Mouse (Mus musculus): ENCODE results near the gene Xrcc4. TPM values are rescaled to one million over a fixed set of nuclear protein-coding genes. Genes with fewer than 3 reads are reported as not detected.

Xrcc4 gene
- polyA plus RNA-seq, 1 experiment, result 6.0 TPM

DNA sequence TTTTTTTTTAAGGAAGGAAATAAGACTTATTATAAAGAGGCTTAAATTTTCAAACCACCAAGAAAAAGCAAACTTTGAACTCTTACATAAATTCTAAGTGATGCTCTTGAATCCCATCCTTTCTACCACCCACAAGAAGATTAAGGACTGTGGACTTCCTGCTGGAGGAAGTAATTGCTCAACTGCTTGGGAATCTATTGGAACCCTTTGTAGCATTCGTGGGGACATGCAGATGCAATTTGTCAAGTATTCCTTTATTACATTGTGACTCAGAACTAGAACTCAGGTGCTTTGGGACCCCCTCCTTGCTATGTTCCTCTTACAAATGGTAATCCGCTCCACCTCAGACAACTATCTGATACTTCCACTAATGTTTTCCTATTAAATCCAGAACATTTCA lies 351.1 kb downstream of the Xrcc4 start:
- Histone ChIP-seq H3K27me3 (ENCODE audit: control insufficient read depth, insufficient read depth, insufficient read length) (no peaks in the 10 kb centered on the region), H3K36me3 (ENCODE audit: control insufficient read depth, insufficient read depth) (no peaks in the 10 kb centered on the region), H3ac (ENCODE audit: control insufficient read depth, insufficient read length, low read depth) (no peak overlapping the region), H3K79me2 (ENCODE audit: control insufficient read depth, insufficient read depth) (peaks cover 59% of the 10 kb centered on the region), H3K79me3 (ENCODE audit: low read depth) (peaks cover 28% of the 10 kb centered on the region), H3K4me3 (ENCODE audit: insufficient read depth, poor library complexity, severe bottlenecking) (no peak overlapping the region)
- TF ChIP-seq MAX (IDR thresholded peaks at IDR 0.05) (no peak), CEBPB (IDR thresholded peaks at IDR 0.05; ENCODE audit: low read depth) (peak; percentile 57), MYOD1 (IDR thresholded peaks at IDR 0.05; ENCODE audit: control insufficient read depth, insufficient read length, low read depth) (no peak), FOSL1 (IDR thresholded peaks at IDR 0.05; ENCODE audit: insufficient read depth, low read length, poor library complexity, severe bottlenecking) (no peak), MYOG (IDR thresholded peaks at IDR 0.05; ENCODE audit: control insufficient read depth, extremely low read depth, insufficient read length) (no peak), CTCF (IDR thresholded peaks at IDR 0.05; ENCODE audit: control insufficient read depth, insufficient read depth, insufficient read length) (no peak)

DNA sequence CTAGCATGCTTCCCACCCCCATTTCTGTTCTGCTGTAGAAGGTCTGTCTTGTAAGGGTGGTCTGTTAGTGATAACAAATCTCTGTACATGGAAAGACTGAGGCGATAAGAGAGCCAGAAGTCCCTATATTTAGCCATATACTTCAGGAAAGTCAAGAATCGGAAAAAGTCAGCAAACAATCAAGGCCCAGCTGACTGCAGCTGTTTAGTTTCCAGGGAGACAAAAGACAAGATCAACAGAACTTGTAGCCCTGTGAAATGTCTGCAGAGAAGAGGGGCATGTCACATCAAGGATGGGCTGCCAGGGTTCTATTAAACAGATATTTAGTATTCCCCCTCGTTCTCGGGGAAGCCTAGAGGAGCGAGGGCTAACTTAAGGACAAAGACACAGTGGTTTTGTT lies 354.3 kb downstream of the Xrcc4 start:
- peaks cover 66% of the 10 kb centered on the region for H3K79me2 ChIP-seq (ENCODE audit: control insufficient read depth, insufficient read depth)
- H3ac ChIP-seq (ENCODE audit: control insufficient read depth, insufficient read length, low read depth), result no peak overlapping the region

DNA sequence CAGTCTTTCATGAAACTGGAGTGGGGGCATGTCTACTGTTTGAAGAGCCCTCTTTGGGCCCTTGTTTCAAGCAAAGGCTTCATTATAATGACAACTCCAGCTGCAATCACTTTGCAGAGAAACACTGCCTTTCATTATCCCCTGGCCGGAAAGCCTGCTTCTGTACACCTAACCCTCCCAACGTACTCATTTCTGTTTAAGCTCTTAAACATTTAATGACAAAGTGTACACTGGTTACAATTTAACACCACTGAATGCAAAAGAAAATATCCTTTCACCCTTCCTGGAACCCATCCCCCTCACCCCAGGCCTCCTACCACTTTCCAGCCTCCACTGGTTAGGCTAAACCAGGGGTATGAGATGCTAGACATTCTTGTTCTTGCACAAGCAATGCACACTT lies 362.9 kb downstream of the Xrcc4 start:
- Histone ChIP-seq H3K36me3 (ENCODE audit: control insufficient read depth, insufficient read depth) (peaks cover 45% of the 10 kb centered on the region), H3ac (ENCODE audit: control insufficient read depth, insufficient read length, low read depth) (no peak overlapping the region)

More for the DNA sequence above, 354.3 kb downstream of the Xrcc4 start:
- peaks cover 32% of the 10 kb centered on the region for H3K79me3 ChIP-seq (ENCODE audit: low read depth)
- TF ChIP-seq CTCF (IDR thresholded peaks at IDR 0.05; ENCODE audit: control insufficient read depth, insufficient read depth, insufficient read length) (no peak), MYOD1 (IDR thresholded peaks at IDR 0.05; ENCODE audit: control insufficient read depth, insufficient read length, low read depth) (no peak), MAX (IDR thresholded peaks at IDR 0.05) (no peak), CEBPB (IDR thresholded peaks at IDR 0.05; ENCODE audit: low read depth) (no peak), USF1 (IDR thresholded peaks at IDR 0.05; ENCODE audit: low read depth) (no peak), FOSL1 (IDR thresholded peaks at IDR 0.05; ENCODE audit: insufficient read depth, low read length, poor library complexity, severe bottlenecking) (no peak), MYOG (IDR thresholded peaks at IDR 0.05; ENCODE audit: control insufficient read depth, extremely low read depth, insufficient read length) (no peak)
- no peaks in the 10 kb centered on the region for H3K27me3 ChIP-seq (ENCODE audit: control insufficient read depth, insufficient read depth, insufficient read length)
- no peak overlapping the region for H3K4me3 ChIP-seq (ENCODE audit: insufficient read depth, poor library complexity, severe bottlenecking)
- peaks cover 9% of the 10 kb centered on the region for H3K36me3 ChIP-seq (ENCODE audit: control insufficient read depth, insufficient read depth)

More for the DNA sequence above, 362.9 kb downstream of the Xrcc4 start:
- H3K79me3 ChIP-seq (ENCODE audit: low read depth), result no peaks in the 10 kb centered on the region
- H3K4me3 ChIP-seq (ENCODE audit: insufficient read depth, poor library complexity, severe bottlenecking), result no peak overlapping the region
- H3K27me3 ChIP-seq (ENCODE audit: control insufficient read depth, insufficient read depth, insufficient read length), result no peaks in the 10 kb centered on the region
- TF ChIP-seq FOSL1 (IDR thresholded peaks at IDR 0.05; ENCODE audit: insufficient read depth, low read length, poor library complexity, severe bottlenecking) (no peak), CTCF (IDR thresholded peaks at IDR 0.05; ENCODE audit: control insufficient read depth, insufficient read depth, insufficient read length) (no peak), USF1 (IDR thresholded peaks at IDR 0.05; ENCODE audit: low read depth) (no peak), CEBPB (IDR thresholded peaks at IDR 0.05; ENCODE audit: low read depth) (no peak), MYOG (IDR thresholded peaks at IDR 0.05; ENCODE audit: control insufficient read depth, extremely low read depth, insufficient read length) (no peak), MYOD1 (IDR thresholded peaks at IDR 0.05; ENCODE audit: control insufficient read depth, insufficient read length, low read depth) (no peak), MAX (IDR thresholded peaks at IDR 0.05) (no peak)
- peaks cover 6% of the 10 kb centered on the region for H3K79me2 ChIP-seq (ENCODE audit: control insufficient read depth, insufficient read depth)

Other genes starting within 250 kb of the Xrcc4 start
- gene Tmem167, start 485 bp downstream of the Xrcc4 start, polyA plus RNA-seq (2012; fragmentation: generic; extraction: Trizol), result 10.0 TPM

Measured in C2C12 (cell line).